Mouse (Mus musculus): ENCODE results near the gene Cbx5.
"Not testable (repeated sequence)": the region's sequence is repeated elsewhere in the genome, so short reads cannot be mapped to it uniquely, and the experiment has no call there.

The Cbx5 gene

GRCm38 (mm10) chr15:103239685-103240159, at the start of gene Cbx5:
Cbx5 (minus strand) TSS chr15:103239816.
- peak; percentile 98 for DNase-seq (ENCODE audit: low spot score)

- DNase-seq (ENCODE audit: low spot score), result no peak
These were observed 46.3 kb upstream of the Cbx5 start for GRCm38 (mm10) chr15:103285778-103286417.

DNA sequence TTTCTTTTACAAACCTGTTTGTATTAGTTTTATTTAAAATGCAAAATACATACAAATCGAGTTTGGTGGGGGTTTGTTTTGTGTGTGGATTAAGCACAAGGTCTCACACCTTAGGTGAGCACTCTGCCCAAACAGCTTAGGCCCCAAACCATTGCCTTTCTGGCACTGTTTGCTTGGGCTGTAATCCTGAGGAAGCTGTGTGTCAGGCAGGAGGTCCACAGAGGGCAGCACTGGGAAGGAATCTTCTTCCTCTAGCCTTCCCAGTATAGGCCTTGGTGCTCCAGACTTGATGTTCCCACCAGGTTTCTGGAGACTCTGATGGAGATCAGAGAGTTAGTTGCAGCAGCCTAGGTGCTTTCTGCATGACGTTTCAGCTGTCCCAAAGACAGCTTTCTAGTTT, 45.0 kb upstream of the Cbx5 start:
- no peak for DNase-seq (ENCODE audit: low spot score)

DNA sequence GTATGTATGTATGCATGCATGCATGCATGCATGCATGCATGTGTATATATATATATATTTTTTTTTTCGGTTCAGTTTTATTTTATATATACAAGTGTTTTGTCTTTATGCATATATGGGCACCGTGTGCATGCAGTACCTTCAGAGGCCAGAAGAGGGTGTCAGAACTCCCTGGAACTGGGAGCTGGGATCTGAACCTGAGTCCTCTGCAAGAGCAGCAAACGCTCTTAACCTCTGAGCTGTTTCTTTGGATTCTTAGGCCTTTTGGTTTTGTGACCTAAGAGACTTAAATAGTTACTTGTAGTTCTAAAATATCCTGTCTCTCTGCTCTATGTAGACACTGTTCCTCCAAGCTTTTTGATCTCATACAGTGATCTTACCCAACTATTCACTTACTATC, 44.5 kb upstream of the Cbx5 start:
- no peak for DNase-seq (ENCODE audit: low spot score)

- DNase-seq (ENCODE audit: low spot score), result no peak
These were observed 42.0 kb upstream of the Cbx5 start for GRCm38 (mm10) chr15:103281465-103282205.

DNA sequence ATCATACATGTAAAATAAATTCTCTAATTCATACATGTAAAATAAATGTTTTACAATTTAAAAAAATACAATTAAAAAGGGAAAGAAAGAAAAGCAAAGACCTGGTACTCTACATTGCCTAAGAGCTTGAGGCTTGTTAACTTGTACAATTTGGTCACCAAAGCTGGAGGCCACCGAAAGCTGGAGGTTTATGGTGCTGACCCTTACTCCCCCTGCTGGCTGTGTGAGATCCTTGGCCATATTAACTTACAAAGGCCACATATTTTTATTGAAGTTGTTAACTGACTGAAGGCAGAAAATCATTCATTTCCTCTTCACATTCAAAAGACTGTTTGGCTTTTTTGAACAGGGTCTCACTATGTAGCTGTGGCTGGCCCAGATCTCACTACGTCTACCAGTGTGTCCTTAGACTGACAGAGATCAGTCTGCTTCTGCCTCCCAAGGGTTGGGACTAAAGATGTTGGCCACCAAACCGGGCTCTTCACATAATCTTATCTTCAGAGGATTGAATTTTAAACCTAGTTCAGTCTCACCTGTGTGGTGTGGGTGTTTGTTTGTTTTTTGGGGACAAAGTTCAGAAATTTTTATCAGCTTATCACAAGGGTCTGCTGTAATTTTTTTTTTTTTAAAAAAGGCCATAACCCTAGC, 41.3 kb upstream of the Cbx5 start:
- no peak for DNase-seq (ENCODE audit: low spot score)

GRCm38 (mm10) chr15:103279750-103280149, 40.1 kb upstream of the Cbx5 start:
- DNase-seq (ENCODE audit: low spot score), result no peak

DNA sequence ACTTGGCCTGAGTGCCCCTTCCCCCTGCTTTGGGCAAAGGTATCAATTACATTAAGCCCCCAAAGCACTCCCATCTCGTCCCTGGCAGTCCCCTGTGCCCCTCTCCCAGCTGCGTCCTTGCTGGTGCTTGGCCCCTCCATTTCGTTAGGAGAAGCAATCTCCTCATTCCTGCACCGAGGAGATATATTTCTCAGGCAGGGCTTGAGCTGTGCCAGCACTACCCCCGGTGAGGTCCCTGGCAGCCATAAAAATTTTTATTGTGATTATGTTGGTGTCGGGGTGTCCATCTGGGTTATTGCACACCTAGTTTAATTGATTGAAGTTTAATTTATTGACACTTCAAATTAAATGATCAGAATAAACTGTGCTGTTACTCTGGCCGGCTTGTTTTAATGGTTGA, 38.3 kb upstream of the Cbx5 start:
- DNase-seq (ENCODE audit: low spot score), result no peak

GRCm38 (mm10) chr15:103275943-103276342, 36.3 kb upstream of the Cbx5 start:
- DNase-seq (ENCODE audit: low spot score), result not testable (repeated sequence)

GRCm38 (mm10) chr15:103272419-103273279, 33.0 kb upstream of the Cbx5 start, which contains the start of gene Copz1:
Copz1 (plus strand) TSS chr15:103272714.
- peak; percentile 97 for DNase-seq (ENCODE audit: low spot score)

DNA sequence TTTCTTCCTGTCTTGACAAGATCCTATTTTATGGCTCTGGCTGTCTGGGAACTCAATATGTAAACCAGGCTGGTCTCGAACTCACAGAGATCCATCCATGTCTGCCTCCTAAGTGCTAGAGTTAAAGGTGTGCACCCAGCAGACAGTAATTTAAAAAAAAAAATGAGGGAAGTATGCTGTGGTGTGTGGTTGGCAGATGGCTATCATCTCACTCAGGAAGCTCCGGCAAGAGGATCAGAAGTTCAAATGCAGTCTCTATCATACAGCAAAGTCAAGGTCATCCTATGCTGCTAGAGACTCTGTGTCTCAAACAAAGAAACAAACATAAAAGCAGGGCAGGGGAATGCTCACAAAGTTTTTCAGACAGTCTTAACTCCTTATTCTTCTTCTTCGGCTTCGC, 29.3 kb upstream of the Cbx5 start:
- DNase-seq (ENCODE audit: low spot score), result no peak

GRCm38 (mm10) chr15:103264794-103265193, 25.2 kb upstream of the Cbx5 start:
- DNase-seq (ENCODE audit: low spot score), result no peak

DNA sequence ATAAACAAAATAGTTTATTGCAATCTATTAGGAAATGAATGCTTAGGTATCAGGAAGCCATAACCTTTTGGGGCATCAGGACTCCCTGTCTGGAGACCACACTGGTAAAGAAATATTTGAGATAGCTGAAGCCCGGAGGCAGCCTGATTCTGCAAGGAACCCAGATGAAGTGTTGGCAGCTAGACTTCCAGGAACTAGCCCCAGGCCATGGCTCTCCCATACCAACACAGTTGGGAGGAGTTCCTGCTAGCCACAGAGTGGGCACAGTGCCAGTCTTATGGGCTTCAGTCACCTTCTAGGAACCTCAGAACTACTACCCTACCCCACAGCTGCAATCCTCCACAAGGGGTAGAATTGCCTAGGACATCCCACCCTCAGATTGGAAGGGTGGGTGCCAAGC, 20.4 kb upstream of the Cbx5 start:
- no peak for DNase-seq (ENCODE audit: low spot score)

GRCm38 (mm10) chr15:103259162-103259561, 19.5 kb upstream of the Cbx5 start:
- no peak for DNase-seq (ENCODE audit: low spot score)

GRCm38 (mm10) chr15:103257790-103258728, 18.4 kb upstream of the Cbx5 start, which contains the start of gene Nfe2:
Nfe2 (minus strand) TSS chr15:103258403.
- DNase-seq (ENCODE audit: low spot score), result peak; percentile 67

- DNase-seq (ENCODE audit: low spot score), result no peak
These were observed 16.8 kb upstream of the Cbx5 start for GRCm38 (mm10) chr15:103256210-103256986.

DNA sequence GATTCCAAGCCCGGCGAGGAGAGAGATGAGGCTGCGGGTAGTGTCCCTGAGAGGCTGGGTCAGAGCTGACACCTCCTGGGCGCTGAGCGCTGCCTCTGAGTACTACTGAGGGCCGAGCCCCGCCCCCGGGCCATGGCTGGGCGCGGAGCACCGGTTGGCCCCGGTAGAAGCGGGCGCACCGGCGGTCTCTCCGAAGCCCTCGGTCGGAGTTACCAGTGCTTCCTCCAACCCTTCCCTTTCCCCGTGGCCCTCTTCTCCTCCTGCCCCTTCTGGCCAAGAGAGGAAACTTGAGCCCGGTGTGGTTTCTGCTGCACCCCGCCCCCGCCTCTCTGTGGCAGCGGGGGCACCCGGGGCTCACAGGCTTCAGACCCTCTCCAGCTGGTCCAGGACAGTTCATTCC, 15.6 kb upstream of the Cbx5 start:
- no peak for DNase-seq (ENCODE audit: low spot score)

GRCm38 (mm10) chr15:103253352-103253751, 13.7 kb upstream of the Cbx5 start:
- no peak for DNase-seq (ENCODE audit: low spot score)

DNA sequence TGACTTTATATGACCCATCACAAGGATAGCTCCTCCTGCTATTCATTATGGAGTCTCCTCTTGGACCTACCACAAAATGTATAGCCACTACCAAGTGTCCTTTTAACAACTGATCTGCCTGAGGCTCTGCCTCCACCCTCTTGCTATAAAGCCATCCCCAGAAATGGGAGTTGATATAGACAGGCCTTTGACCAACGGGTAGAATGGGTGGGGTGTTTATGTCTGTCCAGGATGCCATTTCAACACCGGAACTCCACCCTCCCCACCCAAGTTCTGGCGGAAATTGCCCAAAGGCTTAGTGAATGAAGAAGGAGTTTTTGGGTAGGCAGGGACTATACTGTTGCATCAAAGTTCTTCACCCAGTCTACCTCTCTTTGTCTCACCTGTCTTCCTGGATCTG, 13.0 kb upstream of the Cbx5 start:
- DNase-seq (ENCODE audit: low spot score), result no peak

- DNase-seq (ENCODE audit: low spot score), result no peak
These were observed 12.0 kb upstream of the Cbx5 start for GRCm38 (mm10) chr15:103251595-103251994.
